Mouse (Mus musculus) thymus, adult 2 months (tissue): ENCODE measurements around the gene Cphx3. TPM values are rescaled to one million over a fixed set of nuclear protein-coding genes. Genes with fewer than 3 reads are reported as not detected.
"Not testable (repeated sequence)": the region's sequence is repeated elsewhere in the genome, so short reads cannot be mapped to it uniquely, and the experiment has no call there.

Experiments
- DNase-seq: peaks from one replicate; pipeline ENCODE4 v3.0.0; 2021
- H3K27ac ChIP-seq: fragments of 200-500 bp; 2 replicates; pipeline ENCODE4 v1.5.1; 2012; ENCODE audit warnings: low read length, control low read depth; ENCODE audit not compliant: control insufficient read depth, insufficient read depth
- H3K27me3 ChIP-seq: fragments of 200-500 bp; 2 replicates; pipeline ENCODE4 v1.6.1; 2012; ENCODE audit warnings: mild to moderate bottlenecking, low read length, moderate library complexity, mixed read lengths; ENCODE audit not compliant: control insufficient read depth, insufficient read depth
- H3K36me3 ChIP-seq: fragments of 200-500 bp; 2 replicates; pipeline ENCODE4 v1.6.1; 2012; ENCODE audit warnings: mild to moderate bottlenecking, low read length, moderate library complexity; ENCODE audit not compliant: control insufficient read depth, insufficient read depth
- H3K4me1 ChIP-seq: fragments of 200-500 bp; replicated peaks from 2 replicates; pipeline ENCODE4 v1.6.1; 2012; ENCODE audit warnings: low read length; ENCODE audit not compliant: control insufficient read depth, insufficient read depth
- H3K4me3 ChIP-seq: fragments of 200-500 bp; 2 replicates; pipeline ENCODE4 v1.5.1; 2012; ENCODE audit warnings: mild to moderate bottlenecking, low read length, control low read depth, moderate library complexity; ENCODE audit not compliant: control insufficient read depth, insufficient read depth
- WGBS: fragments of 180-500 bp; shearing (Covaris S2); methylation state at CpG from one replicate; pipeline ENCODE4 v1.1.7; 2018; 5-methylcytosine and 5-hydroxymethylcytosine counted together
- polyA plus RNA-seq: library from polyadenylated mRNA; depleted of rRNA; stranded (reverse); fragments of >200 nt; gene quantifications from 2 replicates; pipeline ENCODE4 v1.2.3, GENCODE M21; 2012

Gene Cphx3
- polyA plus RNA-seq, 1 experiment, result not detected

- not testable (repeated sequence) for H3K27me3 ChIP-seq, H3K4me3 ChIP-seq, H3K36me3 ChIP-seq, H3K27ac ChIP-seq, H3K4me1 ChIP-seq, DNase-seq
- WGBS, result no CpG with 5 or more reads among the region's 3 CpGs
These were observed 91.9 kb downstream of the Cphx3 start for GRCm38 (mm10) chr14:26173955-26174354.

GRCm38 (mm10) chr14:26175028-26175427 is 92.9 kb downstream of the Cphx3 start:
- H3K4me3 ChIP-seq, H3K27me3 ChIP-seq, H3K36me3 ChIP-seq, H3K27ac ChIP-seq, DNase-seq, H3K4me1 ChIP-seq: not testable (repeated sequence)
- whole genome bisulfite sequencing, result no CpG with 5 or more reads among the region's 6 CpGs

DNA sequence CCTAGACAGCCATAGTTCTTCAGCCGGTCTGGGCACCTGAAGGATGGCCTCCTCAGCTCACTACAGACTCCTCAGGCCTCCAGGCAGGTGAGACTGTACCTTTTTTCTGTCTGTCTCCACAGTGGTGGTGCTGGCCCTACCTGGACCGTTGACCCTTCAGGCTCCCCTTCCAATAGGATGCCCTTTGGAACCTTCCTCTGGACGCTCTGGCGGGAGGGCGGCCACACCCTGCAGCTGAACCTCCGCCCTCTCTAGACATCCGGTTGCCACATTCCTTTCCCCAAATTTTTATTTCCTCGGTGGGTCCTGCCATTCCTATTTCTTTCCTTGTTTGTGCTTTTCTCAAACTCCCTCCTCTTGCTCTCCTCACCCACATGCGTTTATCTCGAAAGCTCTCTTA is 99.6 kb downstream of the Cphx3 start:
- not testable (repeated sequence) for H3K4me3 ChIP-seq, H3K4me1 ChIP-seq, DNase-seq, H3K36me3 ChIP-seq, H3K27ac ChIP-seq, H3K27me3 ChIP-seq
- no CpG with 5 or more reads among the region's 10 CpGs for WGBS

- no CpG with 5 or more reads among the region's 10 CpGs for WGBS
- DNase-seq, H3K27ac ChIP-seq, H3K4me3 ChIP-seq, H3K4me1 ChIP-seq, H3K36me3 ChIP-seq, H3K27me3 ChIP-seq: not testable (repeated sequence)
These were observed 100.3 kb downstream of the Cphx3 start, which contains the start of gene Plac9b for GRCm38 (mm10) chr14:26182380-26182779. Gene Plac9b, minus strand, starts transcription at chr14:26182480.

DNA sequence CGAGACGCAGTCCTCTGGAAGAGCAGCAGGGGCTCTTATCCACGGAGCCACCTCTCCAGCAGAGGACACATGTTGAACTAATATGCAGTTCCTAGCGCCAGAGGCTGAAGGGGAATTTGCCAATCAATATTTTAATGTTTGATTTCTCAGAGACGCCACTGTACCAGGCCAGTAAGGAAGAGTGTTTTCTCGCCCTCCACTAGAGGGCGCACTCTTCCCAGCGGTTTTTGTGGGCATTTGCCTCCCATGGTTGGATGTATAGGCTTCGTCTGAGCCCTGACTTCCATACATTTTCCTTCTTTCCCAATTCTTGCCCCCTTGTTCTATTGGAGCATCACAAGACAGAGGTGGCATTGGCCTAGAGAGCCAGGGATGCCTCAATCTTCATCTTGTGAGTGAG is 104.5 kb downstream of the Cphx3 start:
- H3K36me3 ChIP-seq, H3K4me1 ChIP-seq, H3K27ac ChIP-seq, H3K4me3 ChIP-seq, H3K27me3 ChIP-seq, DNase-seq: not testable (repeated sequence)
- no CpG with 5 or more reads among the region's 9 CpGs for WGBS

DNA sequence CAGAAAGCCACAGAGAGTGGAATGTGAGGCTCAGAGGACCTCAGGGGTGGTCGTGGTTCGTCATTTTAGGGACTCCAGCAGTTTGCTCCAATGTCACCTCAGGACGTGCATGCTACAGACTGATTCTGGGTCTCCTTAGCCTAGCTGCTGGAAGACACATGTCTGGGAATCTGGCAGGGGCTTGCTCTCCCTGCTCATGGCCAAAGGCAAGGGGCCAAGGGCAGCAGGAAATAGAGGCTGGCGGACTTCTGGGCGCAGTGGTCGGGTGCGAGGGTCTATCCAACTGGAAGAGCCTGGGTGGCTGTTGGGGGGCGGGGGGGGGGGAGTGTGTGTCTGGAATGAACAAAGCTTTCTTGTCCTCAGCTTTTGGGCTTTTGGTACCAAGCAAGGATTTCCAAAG is 106.3 kb downstream of the Cphx3 start:
- not testable (repeated sequence) for H3K27me3 ChIP-seq, H3K4me3 ChIP-seq, H3K4me1 ChIP-seq, DNase-seq, H3K27ac ChIP-seq, H3K36me3 ChIP-seq
- no CpG with 5 or more reads among the region's 8 CpGs for WGBS

GRCm38 (mm10) chr14:26197851-26198250 is 115.8 kb downstream of the Cphx3 start:
- H3K4me3 ChIP-seq, DNase-seq, H3K36me3 ChIP-seq, H3K27me3 ChIP-seq, H3K4me1 ChIP-seq, H3K27ac ChIP-seq: not testable (repeated sequence)
- WGBS, result no CpG with 5 or more reads among the region's 3 CpGs

GRCm38 (mm10) chr14:26206197-26206925 is 124.3 kb downstream of the Cphx3 start:
- H3K4me1 ChIP-seq, DNase-seq, H3K27ac ChIP-seq, H3K4me3 ChIP-seq, H3K36me3 ChIP-seq, H3K27me3 ChIP-seq: not testable (repeated sequence)
- no CpG with 5 or more reads among the region's 44 CpGs for whole genome bisulfite sequencing

GRCm38 (mm10) chr14:26206926-26207247 is 124.8 kb downstream of the Cphx3 start, which contains the start of gene Tmem254b:
Gene Tmem254b, minus strand, starts transcription at chr14:26207041.
- H3K4me3 ChIP-seq, H3K27ac ChIP-seq, H3K36me3 ChIP-seq, DNase-seq, H3K4me1 ChIP-seq, H3K27me3 ChIP-seq: not testable (repeated sequence)
- WGBS, result no CpG with 5 or more reads among the region's 10 CpGs

DNA sequence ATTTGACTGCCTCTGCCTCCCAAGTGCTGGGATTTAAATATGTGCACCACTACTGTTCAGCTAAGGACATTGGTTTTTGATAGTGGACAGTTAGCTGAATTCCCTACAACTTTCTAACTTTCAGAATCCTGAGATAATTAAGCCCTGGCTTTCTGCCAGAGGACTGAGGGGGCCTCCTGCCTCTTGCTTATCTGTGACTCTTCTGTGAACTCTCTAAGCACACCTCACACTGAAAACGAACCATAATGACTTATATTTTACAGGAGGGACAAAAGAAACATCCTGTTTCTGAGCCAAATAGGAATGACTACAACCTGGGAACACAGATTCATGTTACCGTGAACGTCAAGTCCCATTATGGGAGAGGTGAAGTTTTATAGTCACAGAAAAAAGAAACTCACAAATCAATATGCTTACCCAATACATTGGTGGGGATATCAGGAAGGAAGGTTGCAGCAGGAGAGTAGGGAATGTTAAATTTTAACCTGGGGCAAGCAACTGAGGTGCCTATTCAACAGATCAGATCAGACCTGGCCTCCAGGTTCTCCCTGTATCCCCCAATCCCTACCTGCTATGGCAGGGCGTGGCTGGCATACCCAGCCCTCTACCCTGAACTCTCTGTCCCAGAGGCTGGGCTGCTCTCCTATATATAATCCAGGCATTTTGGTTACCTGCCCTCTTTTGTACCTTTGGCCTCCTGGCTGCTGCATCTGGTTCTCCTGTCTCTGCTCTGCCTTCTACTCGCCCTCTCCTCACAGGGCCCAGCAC is 134.3 kb downstream of the Cphx3 start:
- not testable (repeated sequence) for H3K27ac ChIP-seq, H3K4me3 ChIP-seq, H3K36me3 ChIP-seq, H3K4me1 ChIP-seq, H3K27me3 ChIP-seq, DNase-seq
- WGBS, result no CpG with 5 or more reads among the region's 5 CpGs

- not testable (repeated sequence) for DNase-seq, H3K27ac ChIP-seq, H3K36me3 ChIP-seq, H3K4me1 ChIP-seq, H3K27me3 ChIP-seq, H3K4me3 ChIP-seq
- WGBS, result no CpG with 5 or more reads among the region's 2 CpGs
These were observed 155.1 kb downstream of the Cphx3 start for GRCm38 (mm10) chr14:26237183-26237582.
